Mouse (Mus musculus): ENCODE results near the gene Tspyl2. TPM values are rescaled to one million over a fixed set of nuclear protein-coding genes. Genes with fewer than 3 reads are reported as not detected.
"Not testable (repeated sequence)": the region's sequence is repeated elsewhere in the genome, so short reads cannot be mapped to it uniquely, and the experiment has no call there.

The Tspyl2 gene
- total RNA-seq (2021): 51.6 and 55.0 TPM in 2 replicates
- long read RNA-seq, transcript Tspyl2-201 (7 exons, 2,696 nt): major isoform, 9 of 21 reads
- long read RNA-seq, partial matches to known transcripts: 1 of 21 reads
- long read RNA-seq, other reads (novel, unspliced or antisense): 11 of 21 reads

DNA sequence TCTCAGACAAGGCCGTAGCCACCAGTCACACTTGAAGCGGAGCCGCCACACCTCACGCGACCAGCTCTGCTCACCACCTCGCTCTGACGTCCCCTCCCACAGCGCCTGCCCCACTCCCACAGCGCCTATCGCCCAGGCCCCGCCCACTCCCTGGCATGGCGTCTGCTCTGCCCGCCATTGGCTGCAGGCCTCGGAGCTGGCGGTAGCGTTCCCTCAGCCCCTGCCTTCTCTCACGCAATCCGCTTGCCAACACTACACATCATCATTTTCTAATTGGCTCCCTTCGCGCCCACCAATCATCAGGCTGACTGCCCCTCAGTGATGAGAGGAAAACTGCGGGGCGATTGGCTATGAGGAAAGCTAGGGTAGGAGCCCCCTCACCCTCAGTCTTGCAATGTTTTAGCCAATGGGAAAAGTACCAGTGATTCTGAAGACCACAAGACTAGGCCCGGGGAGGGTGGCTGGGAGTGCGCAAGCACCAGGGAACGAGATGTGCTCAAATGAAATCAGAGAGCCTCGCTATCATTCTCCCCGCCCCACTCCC is at the start of gene Tspyl2:
Gene Tspyl2 (minus strand): TSS at position 68 of the 544 bp plus-strand sequence.
- peak; percentile 91 for DNase-seq

DNA sequence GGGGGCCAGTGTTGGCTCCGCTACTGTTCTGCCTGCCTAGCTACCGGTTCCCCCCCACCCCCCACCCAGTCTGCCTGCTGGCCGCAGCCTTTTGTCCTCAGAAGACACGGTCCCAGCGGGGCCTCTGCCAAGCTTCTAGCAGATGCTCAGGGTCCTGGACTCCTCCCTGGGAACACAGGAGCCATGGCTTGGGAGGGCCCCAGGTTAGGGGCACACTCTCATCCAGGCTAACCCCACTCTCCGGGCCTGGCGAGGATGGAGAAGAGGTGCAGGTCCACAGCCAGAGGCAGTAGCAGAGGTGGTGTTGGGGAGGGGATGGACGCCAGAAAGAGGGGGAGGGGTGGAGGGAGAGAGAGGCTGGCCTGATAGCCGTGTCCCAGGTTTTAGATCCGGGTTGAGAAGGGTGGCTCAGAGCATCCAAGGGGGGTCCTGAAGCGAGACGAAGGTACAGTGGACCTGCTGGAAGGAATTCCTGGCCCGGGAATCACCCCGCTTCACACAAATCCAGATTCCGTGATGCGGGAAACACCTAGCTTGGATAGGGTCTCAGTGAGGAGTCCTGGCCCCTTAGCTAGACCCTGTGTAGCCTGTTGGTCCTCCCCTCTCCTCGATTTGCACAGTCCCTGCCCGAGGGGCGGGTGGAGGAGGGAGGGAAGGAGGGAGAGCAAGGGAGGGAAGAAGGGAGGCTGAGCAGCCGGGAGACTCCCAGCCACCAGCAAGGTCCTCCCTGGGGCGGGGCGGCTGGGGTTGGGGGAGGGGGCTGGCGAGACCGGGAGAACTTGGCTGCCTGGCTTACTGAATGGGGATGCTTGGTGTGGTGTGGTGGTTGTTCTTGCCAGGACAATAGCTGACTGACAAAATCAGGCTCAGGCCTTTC is 26.4 kb upstream of the Tspyl2 start, which contains the start of gene Gpr173:
Gene Gpr173 (minus strand): TSS at position 308 of the 877 bp plus-strand sequence.
- peak; percentile 23 for DNase-seq

- DNase-seq: no peak
Observed at GRCm38 (mm10) chrX:152368054-152368396, 25.8 kb upstream of the Tspyl2 start.

DNA sequence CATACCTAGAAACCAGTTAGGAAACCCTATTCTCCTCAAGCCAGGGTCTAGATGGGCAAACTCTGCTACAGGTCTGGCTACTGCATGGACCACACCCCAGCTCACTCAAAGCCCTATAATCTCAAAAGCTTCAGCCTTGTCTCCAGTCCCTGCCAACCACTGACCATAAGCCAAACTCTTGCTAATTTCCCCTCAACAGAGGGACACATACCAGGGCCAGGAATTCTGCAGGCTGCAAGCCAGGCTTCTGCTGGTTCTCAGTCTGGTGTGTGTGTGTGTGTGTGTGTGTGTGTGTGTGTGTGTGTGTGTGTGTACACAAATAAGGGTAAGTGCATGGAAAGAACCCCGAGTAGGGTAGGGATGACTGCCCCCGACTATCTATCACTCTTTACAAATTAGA is 24.2 kb upstream of the Tspyl2 start:
- no peak for DNase-seq

GRCm38 (mm10) chrX:152352553-152353153 is 10.4 kb upstream of the Tspyl2 start:
- no peak for DNase-seq

GRCm38 (mm10) chrX:152347041-152347440 is 4.8 kb upstream of the Tspyl2 start:
- no peak for DNase-seq

GRCm38 (mm10) chrX:152346587-152346986 is 4.4 kb upstream of the Tspyl2 start:
- no peak for DNase-seq

DNA sequence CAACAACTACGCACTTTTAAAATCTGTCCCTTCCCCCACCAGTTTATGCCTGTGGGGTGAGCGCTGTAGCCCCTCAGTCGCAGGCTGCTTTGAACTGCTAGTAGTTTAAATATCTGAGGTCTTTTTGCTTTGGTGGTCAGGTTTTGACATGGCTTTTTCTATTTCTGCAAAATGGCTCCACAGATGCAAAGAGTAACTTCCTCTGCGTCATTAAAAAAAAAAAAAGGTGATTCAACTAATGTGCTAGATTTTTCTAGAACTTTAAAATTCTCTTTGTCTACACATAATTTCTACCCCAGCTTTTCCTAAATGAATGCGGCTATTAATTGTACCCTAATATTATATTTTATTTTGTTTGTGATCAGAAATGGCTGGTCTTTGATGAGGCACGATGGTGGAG is 678 bp upstream of the Tspyl2 start:
- DNase-seq: no peak

DNA sequence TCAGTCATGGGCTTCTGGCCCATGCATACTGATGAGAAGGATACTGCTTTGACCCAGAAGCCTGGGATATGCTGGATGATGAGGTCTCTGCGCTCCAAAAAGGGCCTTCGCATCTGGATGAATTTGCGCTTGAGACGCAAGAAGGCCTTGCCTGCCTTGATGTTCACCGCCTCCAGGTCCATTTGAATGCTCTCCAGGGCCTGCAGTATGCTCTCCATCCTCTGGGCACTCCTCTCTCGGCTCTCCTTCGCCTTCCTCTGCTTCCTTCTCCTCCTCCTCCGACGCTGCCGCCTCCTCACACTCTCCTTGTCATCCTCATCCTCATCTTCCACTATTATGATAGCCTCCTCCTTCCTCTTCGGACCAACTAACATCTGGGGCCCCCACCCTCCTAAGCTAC is 729 bp downstream of the Tspyl2 start:
- no peak for DNase-seq

DNA sequence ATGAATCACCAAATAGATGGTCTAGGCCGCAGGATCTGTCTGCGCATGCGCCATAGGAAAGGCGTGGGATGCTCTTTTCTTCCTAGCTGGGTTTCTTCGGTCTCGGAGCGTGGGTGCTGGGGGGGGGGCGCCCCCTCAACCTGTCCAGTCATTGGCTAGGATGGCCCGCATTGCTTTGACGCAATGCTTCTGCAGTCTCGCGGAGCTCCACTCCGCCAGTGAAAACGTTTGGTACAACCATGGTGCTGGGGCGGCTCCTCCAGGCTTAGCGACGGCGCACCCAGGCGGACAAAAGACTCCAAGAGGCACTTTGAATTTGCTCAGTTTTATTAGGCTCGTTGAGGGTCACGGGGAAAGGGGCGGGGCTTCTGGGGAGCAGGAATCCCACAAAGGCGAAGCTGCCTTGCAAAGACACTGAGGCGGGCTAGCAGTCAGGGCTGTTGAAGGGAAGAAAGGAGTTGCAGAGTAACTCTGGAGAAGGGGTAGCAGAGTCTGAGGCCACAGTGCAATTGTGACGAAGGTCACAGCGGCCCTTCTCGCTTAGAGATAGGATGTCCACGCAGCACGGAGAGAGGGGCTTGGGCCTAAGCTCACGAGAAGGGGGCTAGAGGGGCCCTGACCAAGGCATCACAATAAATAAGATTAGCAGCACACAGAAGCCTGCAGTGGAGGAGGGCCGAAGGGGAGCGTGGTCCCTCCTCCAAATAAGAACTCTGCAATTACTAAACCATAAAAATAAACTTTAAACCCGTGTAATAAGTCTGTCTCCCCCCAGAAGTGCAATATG is 5.5 kb downstream of the Tspyl2 start:
- DNase-seq: peak; percentile 85

DNA sequence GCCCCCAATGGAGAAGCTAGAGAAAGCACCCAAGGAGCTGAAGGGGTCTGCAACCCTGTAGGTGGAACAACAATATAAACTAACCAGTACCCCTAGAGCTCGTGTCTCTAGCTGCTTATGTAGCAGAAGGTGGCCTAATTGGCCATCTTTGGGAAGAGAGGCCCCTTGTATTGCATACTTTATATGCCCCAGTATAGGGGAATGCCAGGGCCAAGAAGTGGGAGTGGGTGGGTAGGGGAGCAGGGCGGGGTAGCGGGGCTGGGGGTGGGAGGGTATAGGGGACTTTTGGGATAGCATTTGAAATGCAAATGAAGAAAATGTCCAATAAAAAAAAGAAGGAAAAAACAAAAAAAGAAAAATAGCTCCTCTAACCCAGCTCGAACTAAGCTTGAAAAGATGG is 6.1 kb downstream of the Tspyl2 start:
- not testable (repeated sequence) for DNase-seq

- DNase-seq: not testable (repeated sequence)
Observed at GRCm38 (mm10) chrX:152329400-152329799, 12.8 kb downstream of the Tspyl2 start.

- no peak for DNase-seq
Observed at GRCm38 (mm10) chrX:152327689-152328052, 14.6 kb downstream of the Tspyl2 start.

GRCm38 (mm10) chrX:152326996-152327688 is 15.1 kb downstream of the Tspyl2 start, which contains the start of gene Kantr:
TSS of gene Kantr (minus strand) at chrX:152327495.
- DNase-seq: peak; percentile 68

GRCm38 (mm10) chrX:152323584-152323983 is 18.6 kb downstream of the Tspyl2 start:
- DNase-seq: no peak

DNA sequence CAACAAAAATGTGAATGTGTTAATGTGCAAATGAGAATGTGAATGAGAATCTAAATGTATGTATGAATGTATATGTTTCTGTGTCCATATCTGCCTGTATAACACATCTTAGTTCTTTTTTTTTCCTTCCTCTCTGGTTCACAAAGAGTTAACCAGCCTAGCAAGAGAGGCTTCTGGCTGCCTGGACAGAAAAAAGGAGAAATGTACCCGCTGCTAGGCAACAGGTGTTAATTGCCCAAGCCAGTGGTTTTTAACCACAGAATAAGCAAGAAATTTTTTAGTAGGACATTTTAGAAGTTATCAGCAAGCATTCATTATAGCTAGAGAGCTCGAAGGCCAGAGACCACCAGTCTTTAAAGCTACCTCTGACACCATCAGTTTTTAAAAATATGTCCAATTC is 19.4 kb downstream of the Tspyl2 start:
- no peak for DNase-seq

DNA sequence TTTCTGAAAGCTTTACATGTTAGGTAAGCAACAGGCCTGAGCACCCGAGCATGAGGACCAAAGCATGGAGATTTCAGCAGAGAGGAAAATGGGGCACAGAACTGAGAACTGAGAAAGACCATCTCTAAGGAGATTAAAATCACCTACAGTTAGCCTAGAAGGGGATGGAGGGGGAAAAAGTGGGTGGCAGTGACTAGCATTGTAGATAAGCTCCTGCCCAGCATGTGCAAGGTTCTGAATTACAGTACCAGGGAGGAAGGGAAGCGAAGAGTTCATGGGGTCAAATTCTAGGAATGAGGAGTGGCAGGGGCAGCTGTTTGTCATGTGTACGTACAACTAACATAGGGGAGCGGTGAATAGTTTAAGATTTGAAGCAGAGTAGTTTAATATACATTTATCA is 21.7 kb downstream of the Tspyl2 start:
- DNase-seq: no peak

GRCm38 (mm10) chrX:152307942-152308341 is 34.3 kb downstream of the Tspyl2 start:
- DNase-seq: peak; percentile 11

- no peak for DNase-seq
Observed at GRCm38 (mm10) chrX:152307371-152307770, 34.9 kb downstream of the Tspyl2 start.

- DNase-seq: no peak
Observed at GRCm38 (mm10) chrX:152306224-152306623, 36.0 kb downstream of the Tspyl2 start.

DNA sequence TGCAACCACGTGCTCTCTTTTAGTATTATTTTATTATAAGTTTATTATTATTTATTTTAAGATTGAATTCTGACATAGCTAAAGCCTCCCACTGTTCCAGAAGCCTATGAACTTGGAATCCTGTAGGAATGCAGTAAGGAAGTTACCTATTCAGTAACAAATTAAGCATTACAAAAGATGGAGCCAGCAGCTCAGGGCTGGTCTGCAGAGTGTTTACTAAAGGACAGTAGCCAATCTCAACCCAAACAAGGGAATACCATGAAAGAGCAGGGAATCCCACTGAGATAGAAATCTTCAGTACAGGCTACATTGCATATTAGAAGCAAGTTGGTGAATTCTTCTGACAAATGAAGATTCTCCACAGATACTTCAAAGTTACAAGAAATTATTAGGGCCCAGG is 55.2 kb downstream of the Tspyl2 start:
- DNase-seq: not testable (repeated sequence)

Measured in adrenal gland, postnatal 25 days (tissue).